Mouse (Mus musculus): ENCODE measurements around the gene Crybb1. TPM values are rescaled to one million over a fixed set of nuclear protein-coding genes. Genes with fewer than 3 reads are reported as not detected.

Crybb1 gene
- total RNA-seq, 2 experiments from 2014 or later = 1.4 to 1.7 TPM

DNA sequence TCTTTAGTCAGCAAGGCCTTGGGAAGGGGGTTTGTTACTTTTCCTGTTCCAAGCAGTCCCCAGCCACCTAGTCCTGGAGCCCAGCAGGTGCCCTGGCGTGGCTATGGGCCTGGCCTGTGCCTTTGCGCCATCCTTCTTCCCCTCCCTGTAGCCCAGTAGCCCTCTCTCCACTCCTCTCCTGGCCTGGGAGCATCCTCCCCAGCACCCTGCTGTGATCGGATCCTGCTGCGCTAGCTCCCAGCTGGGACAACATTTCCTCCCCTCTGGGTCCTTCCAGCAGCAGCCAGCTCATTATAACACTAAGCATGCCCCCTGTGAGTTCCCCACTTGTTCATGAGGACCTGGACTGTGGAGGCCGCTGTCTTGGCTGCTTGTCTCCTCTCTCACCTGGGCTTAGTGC, 50.2 kb downstream of the Crybb1 start:
- no peak for DNase-seq

- DNase-seq = no peak
Observed at GRCm38 (mm10) chr5:112313222-112313885, 57.7 kb downstream of the Crybb1 start.

GRCm38 (mm10) chr5:112316468-112316867, 60.9 kb downstream of the Crybb1 start:
- DNase-seq = no peak

- no peak for DNase-seq
Observed at GRCm38 (mm10) chr5:112317328-112317727, 61.7 kb downstream of the Crybb1 start.

Other genes starting within 250 kb of the Crybb1 start
- gene Cryba4, start 3.3 kb upstream of the Crybb1 start, total RNA-seq (2021) = under 1 TPM; 0.33 to 0.61 TPM
- 10 to 100 TPM; 21.5 to 23.6 TPM for gene Tpst2, start 20.9 kb downstream of the Crybb1 start, total RNA-seq (2021)
- 10 to 100 TPM; 14.8 to 15.9 TPM for gene Tfip11, start 70.5 kb downstream of the Crybb1 start, total RNA-seq (2021)
- gene Srrd, start 87.2 kb downstream of the Crybb1 start, total RNA-seq (2021) = 1 to 10 TPM; 4.7 to 5.0 TPM
- 1 to 10 TPM; 6.5 to 6.8 TPM for gene Hps4, start 87.3 kb downstream of the Crybb1 start, total RNA-seq (2021)
- gene Gm6583, start 100.2 kb downstream of the Crybb1 start, total RNA-seq (2021) = not detected
- gene Asphd2, start 139.1 kb downstream of the Crybb1 start, total RNA-seq (2021) = under 1 TPM; 0.49 to 0.93 TPM
- not detected for gene Gm6588, start 193.6 kb downstream of the Crybb1 start, total RNA-seq (2021)

Measured in gastrocnemius, postnatal 10 days (tissue).